Mouse (Mus musculus) heart, adult 18-20 months (tissue): ENCODE results near the gene Mamstr. TPM values are rescaled to one million over a fixed set of nuclear protein-coding genes. Genes with fewer than 3 reads are reported as not detected.
"Not testable (repeated sequence)": the region's sequence is repeated elsewhere in the genome, so short reads cannot be mapped to it uniquely, and the experiment has no call there.

ENCODE experiments used
- DNase-seq, 2 experiments: peaks; one replicate each; pipeline ENCODE4 v3.0.0; 2021 to 2022; ENCODE audit warnings: mixed read lengths in 1 of 2
- total RNA-seq, 2 experiments: library from RNA; stranded (reverse); gene quantifications; 2 replicates each; pipeline ENCODE4 v1.2.3; 2021

Mamstr gene
- total RNA-seq, 2 experiments from 2014 or later, result 2.4 to 2.6 TPM

DNA sequence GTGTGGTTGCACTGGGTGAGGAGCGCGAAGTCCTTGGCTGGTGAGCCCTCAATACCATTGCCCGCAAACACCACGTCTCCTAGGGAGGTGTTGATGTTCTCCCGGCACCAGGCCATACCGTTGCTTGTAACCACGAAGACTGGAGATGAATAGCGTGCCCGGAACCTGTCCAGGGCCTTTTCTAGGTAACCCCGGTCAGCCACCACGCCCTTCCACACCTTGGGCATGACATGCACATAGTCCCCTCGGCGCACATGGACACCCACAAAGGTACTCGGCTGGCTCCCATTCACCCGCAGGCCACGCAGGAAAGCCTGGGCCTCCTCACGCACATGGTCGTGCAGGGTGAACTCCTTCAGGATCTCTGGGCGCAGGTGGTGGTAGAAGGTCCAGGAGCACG is 10.7 kb downstream of the Mamstr start:
- not testable (repeated sequence) for DNase-seq

DNA sequence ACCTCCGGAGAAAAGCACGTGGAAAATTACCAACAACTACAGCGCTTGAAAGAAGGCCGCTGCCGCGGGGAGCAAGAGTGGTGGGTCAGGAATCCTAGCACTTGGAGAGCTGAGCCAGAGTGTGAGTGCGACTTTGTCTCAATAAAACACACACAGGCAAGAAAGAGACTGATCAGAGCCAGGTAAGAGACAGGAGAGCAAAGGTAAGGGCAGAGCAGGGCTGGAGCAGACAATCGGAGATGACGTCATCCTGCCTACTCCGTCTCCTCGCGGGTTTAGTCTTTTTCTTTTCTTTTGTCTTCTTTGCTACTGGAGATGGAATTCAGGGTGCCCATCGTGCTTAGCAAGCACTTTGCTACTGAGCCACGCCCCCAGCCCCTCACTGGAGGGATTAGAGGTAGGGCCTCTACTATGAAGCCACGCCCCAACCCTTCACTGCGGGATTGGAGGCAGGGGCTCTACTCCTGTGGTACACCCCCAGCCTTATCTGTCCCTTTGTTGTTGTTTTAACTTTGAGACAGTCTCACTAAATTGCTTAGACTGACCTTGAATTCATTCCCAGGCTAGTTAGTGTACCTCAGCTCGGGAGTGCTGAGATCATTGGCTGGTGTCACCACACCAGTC is 14.8 kb downstream of the Mamstr start:
- no peak for DNase-seq

DNA sequence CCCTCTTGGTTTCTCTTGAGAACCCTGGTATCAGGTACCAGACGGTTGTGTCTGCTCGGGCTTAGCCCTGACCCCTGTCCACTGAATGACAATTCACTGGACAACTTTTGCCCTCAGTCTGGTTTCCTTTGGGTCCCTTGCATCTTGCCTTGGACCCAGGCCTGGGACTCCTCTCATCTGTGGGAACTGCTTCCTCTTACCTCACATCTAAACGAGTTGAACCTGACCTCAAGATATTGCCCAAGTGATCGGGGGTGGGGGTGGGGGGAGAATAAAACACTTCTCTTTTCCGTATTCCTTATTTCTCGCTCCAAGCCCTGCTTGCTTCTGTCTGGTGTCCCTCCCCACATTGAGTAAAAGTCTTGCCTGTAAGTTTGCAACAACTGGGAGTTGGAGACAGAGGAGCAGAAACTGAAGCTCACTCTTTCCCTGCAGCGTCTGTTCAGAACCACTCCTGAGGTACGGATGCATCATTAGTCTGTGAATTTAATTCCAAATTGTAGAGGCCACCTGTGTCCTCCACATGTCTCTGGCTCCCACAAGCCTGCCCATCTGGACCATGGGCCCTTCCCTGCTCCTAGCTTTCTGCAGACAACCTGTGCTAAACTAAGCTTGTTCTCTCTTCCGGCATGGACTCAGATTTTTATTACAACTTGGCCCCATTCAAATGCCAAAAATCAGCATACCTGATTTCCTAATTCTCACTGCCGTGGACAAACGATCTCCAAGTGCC is 21.1 kb downstream of the Mamstr start:
- no peak for DNase-seq

DNA sequence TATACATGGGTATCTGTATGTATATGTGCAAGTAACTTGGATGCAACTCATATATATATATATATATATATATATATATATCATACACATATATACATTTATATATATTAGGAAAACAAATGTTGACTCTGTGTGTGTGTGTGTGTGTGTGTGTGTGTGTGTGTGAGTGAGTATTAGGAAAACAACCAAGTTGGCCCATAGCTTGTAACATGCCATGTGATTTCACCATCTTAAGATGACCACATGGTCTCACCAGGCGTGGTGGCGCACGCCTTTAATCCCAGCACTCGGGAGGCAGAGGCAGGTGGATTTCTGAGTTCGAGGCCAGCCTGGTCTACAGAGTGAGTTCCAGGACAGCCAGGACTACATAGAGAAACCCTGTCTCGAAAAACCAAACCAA is 21.9 kb downstream of the Mamstr start:
- not testable (repeated sequence) for DNase-seq

DNA sequence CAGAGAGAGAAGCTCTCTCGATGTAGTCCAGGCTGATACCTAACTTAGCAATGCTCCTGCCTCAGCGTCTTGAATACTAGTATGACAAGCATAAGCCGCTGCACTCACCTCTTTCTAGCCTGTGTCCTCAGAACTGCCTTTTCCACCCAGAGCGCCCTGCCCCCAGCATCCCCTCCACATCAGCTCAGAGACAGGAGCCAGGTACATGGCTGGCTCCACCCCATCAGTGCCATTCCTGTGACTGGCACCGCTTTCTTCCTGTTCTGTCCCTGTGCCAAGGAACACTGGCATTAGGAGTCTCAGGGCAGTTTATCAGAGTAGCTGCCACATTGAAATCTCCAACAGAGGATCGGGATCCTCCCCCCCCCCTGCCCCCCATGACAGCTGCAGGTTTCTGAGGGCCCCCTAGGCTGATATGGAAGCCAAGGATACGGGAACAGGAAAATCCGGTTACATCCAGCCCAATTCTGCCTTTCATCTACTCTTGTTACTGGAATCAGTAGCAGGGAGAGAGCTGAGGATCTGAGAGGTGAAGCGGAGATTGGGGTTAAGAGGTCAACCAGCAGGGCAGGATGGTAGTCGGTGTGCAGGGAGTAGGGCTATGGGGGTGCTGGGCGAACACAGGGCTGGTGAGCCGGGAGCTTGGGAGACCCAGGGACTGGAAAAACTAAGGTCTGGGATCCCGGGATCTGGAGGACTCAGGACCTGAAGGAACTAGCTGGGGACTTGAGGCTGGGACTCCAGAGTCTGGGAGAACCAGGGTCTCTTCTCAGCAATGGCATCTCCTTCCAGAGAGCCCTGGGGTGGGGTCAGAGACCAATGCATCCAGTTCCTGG is 25.7 kb downstream of the Mamstr start:
- DNase-seq, result no peak

DNA sequence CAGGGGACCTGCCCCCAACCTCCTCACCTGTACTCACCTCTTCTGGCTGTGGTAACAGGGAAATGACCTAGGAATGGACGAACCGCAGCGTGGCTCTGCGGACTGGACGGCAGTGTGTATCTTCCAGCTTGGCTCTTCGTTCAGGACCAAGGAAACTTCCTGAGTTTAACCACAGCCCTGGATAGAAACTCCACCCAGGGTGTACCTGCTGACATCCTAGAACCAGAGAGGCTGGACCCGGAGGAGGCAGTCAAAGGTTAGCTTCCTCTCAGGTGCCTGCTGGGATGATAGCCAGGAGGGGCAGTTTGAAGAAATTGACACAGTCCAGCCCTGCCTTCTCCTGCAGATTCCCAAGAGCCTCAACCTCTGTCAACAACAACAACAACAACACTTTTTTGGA is 26.4 kb downstream of the Mamstr start, which contains the start of gene Fut2:
TSS of gene Fut2 (minus strand) at position 234 of the 400 bp plus-strand sequence.
- no peak for DNase-seq

DNA sequence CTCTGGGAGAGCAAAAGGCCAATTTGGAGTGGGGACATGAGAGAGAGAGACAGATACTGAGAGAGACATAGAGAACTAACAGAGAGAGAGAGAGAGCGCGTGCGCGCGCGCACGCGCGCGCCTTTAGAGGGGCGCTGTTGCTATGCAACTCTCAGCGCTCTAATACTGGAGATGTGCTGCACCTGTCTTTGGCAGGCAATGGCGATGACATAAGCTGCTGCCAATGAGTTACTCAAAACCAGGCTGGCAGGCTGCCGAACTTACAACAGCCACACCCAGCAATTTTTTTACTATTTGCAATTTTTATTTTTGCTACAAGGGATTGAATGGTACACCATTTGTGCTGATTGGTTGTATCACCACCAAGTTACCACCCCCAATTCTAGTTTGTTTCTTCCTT is 28.0 kb downstream of the Mamstr start:
- no peak for DNase-seq

DNA sequence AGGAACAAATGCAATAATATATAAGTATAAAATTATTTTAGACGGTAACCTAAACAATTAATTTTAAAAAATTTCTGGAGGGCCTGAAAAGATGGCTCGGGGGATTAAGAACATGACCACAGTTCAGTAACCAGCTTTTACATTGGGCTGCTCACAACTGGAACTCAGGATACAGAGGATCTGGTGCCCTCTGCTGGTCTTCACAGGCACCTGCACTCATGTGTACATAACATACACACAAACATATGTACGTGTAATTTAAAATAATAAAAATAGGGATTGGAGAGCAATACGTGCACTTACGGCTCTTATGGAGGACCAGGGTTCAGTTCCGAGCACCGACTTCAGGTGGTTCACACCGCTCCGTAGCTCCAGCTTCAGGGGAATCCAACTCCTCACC is 29.1 kb downstream of the Mamstr start:
- DNase-seq, result no peak

DNA sequence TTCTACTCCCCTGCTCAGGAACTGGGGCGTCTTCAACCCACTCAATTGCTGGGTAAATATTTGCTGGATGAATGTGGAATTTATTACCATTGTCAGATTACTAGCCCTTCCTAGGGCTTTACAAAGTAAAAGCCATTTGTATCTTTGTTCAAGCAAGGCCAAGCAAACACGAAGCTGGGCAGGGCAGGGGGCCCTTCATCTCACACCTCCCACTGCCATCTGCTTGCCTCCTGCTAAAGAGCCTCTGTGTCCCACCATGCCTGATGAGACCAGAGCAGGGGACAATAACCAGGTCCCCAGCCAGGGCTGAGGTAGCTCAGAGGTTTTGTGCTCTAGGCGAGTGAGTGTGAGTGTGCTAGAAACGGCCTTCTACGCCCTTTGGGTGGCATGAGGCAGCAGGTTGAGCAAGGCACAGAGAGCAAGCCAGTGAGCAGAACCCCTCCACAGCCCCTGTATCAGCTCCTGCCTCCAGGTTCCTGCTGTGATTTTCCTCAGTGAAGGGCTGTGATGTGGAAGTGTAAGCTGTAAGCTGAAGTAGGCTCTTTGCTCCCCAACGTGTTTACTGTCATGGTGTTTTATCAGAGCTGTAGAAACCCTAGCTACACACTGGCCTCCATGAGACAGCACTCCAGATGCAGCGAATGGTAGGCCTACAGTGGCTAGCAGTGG is 38.0 kb downstream of the Mamstr start:
- no peak for DNase-seq

DNA sequence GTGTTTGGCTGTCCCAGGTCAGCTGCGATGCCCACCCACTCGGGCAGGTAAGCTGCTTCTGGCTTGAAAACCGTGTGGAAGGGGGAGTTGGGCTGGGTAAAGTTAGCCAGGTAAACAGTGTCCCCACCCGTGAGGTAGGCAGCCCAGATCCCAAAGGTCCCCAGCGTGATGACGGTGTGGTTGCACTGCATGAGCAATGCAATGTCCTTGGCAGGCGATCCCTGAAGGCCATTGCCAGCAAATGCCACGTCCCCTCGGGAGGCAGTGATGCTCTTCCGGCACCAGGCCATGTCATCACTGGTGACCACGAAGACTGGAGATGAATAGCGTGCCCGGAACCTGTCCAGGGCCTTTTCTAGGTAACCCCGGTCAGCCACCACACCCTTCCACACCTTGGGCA is 38.7 kb downstream of the Mamstr start:
- DNase-seq, result no peak

DNA sequence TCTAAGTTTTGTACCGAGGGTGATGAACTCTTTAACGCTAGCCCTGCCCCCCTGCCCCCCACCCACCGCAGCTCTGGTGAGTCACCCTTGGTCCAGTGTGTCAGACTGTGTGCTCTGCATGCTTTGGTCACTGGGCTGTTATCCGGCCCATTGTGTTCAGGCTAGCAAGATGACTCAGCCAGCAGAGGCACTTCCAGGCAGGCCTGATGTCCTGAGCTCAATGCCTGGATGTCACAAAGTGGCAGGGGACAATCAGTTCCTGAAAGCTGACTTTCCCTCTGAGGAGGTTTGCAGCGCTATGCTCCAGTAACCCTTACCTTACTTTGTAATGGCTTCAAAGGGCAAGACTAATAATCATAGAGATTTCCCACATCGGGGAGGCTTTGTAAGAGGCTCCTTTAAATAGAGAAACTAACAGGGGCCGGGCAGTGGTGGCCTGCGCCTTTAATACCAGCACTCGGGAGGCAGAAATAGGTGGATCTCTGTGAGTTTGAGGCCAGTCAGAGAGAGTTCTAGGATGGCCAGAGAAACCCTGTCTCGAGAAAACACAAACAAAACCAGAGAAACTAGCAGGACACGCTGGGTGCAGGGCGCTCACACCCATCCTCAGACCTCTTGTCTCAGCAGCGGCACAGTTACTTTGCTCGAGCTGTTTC is 40.3 kb downstream of the Mamstr start:
- peak; percentile 71 to 86 for DNase-seq

DNA sequence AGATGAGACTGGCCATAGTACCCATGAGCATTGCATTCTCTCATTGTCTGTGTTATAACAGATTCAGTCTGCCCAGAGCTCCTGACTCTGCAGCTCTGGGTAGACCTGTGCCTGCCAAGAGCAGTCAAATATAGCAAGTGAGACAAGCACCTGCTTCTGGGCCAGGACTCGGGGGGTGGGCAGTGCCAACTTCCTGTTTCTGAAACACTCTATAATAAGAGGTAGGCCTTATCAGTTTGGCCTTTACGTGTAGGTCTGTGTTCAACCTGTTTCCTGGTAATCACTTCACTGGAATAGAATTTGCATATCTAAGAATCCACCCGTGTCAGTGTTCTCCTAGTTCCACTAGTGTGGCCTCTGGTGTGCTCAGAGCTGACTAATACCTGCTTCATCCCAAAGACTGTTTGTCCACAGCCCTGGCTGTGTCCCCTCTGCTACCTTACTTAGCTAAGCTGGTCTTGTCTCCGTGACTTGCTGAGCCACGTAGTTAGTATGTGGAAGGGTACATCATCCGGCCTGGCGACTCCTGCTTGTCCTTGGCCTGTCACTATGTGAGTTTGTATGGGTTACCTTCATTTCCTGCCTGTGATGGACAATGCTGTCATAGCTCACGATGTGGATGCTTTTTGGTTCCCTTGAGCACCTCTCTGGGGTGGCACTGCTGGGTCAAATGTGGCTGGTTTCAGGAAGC is 41.4 kb downstream of the Mamstr start:
- peak; percentile 74 to 84 for DNase-seq

DNA sequence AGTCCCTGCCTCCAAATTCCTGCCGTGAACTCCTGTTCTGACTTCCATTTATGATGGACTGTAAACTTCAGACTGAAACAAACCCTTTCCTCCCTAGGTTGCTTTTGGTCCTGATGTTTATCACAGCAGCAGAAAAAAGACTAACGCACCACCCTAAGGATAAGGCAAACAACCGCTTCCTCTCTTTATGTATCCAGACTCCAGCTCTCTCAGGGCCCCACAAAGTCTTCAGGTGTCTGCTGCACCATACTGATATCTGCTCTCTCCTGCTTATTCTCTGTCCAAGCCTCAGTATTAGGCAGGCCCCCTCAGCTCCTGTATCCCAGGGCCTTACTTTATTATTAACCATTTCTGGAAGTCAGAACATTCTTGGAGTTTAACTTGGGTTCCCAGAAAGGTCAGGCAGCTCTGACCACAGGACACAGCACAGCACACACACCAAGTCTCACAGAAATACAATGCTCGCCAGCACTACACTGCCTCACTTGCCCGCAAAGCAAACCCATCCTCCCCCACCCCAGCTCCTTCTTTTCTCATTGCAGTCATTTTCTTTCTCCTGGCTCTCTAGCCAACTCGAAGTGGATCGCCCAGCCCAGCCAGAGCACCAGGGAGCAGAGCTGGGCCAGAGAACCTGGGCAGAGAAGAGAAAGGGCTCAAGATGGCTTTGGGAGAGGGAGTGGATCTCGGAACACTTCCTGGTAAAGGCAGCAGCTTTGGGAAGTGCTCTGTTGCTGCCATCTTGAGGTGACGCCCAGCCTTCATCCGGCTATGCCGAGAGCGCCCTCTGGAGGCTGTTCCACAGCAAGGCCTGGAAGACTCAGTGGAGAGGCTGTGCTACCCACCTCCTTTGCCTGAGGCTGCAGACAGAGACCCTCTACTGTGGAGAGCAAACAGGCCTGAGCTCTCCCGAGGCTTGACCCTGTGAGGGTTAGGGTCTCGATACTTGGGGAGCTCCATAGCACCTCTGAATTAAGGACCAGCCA is 42.7 kb downstream of the Mamstr start:
- peak; percentile 88 to 90 for DNase-seq

DNA sequence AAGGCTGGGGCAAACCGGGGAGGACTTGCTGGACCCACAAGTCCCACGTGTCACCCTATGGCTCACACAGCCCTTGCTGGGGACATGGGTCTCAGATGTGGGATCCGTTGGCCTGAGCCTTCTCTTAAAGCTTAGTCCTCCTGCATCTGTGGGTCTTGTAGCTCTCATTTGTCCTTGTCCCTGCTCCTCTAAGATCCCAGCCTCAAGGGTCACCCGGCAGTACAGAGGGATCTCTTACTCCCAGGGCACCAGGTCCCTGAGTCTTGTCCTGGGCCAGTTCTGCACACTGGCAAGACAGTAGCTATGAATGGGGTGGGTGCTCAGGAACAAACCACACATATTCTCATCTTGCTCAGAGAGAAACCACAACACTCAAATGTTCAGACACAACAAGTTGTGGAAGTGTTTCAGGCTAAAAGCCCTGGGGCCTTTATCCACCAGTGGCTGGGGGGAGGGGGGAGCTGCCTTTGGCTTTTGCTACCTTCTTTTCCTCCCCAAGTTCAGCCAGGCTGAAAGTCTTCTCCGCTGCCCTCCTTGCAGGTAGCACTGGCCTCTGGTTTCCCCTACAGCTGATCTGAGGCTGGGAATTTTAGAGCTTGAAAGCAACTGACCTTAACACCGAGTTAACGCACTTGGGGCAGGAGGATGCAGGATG is 43.7 kb downstream of the Mamstr start, which contains the start of gene Ntn5:
TSS of gene Ntn5 (plus strand) at position 627 of the 655 bp plus-strand sequence.
- DNase-seq, result no peak

DNA sequence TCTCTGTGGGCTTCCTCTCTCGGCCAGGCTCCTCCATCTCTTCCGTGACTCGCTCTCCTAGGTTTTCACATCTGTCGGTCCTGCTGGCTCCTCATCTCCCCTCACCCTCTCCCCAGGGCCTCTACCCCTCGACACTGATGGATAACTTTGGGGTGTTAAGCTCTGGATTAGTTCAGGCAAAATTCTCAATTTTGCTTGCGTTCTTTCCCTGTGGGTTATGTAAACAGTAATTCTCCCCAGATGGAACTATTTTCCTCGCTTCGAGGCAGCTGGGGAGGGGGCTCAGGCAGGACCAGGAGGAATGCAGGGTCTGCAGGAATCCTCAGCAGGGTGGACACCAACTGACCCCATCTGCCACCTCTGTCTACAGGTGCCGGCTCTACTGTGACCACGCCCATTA is 46.0 kb downstream of the Mamstr start:
- DNase-seq, result no peak

DNA sequence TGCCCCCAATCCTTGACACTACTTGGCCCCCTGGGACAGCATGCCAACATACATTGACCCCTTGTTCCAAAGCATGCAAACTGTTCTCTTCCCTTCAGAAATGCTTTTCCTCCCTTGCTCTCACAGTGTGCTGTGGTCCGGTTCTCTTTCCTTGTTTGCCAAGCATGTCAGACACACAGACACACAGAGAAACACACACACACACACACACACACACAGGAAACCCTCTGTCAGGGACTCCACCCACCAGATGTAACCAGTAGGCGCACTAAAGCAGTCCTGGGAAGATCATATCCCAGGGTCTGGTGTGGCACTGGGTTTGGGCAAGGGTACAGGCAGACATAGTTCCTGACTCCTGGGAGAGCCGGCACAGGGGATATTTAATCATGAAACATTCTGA is 47.1 kb downstream of the Mamstr start:
- no peak for DNase-seq

DNA sequence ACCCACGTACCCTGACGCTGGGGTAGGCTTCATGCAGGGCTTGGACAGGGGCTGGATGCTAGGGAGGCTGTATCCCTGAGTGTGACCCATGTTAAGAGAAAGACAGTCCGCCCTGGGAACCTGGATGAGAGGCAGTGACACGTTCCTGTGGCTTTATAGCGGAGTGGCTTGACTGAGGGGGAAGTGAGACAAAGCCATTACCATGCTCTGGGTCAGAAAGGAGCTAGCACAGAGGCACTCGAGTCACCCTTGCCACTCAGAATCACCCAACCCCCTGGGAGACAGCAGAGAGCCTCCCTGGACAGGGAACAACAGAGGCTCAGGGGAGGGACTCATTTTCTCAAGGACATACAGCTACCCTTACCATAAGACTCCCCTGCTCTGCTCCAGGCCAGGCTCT is 49.3 kb downstream of the Mamstr start:
- DNase-seq, result no peak

DNA sequence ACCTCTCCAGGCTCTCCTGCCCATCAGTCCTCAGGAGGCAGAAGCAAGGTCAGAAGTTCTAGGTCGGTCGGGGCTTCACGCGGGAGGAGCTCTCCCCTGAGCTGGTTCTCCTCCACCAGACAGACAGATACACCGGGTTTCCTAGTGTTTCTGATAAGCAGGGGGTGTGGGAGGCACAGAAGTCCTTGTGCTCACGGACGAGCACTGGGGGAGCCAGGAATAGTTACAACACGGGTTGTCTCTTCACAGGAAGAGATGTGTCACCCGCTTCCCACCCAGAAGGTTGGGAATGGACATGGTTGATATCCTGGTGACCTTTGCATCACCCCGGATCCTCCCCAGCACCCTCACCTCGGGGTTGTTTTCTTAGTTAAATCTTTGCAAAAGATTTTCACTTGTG is 50.0 kb downstream of the Mamstr start:
- no peak for DNase-seq

DNA sequence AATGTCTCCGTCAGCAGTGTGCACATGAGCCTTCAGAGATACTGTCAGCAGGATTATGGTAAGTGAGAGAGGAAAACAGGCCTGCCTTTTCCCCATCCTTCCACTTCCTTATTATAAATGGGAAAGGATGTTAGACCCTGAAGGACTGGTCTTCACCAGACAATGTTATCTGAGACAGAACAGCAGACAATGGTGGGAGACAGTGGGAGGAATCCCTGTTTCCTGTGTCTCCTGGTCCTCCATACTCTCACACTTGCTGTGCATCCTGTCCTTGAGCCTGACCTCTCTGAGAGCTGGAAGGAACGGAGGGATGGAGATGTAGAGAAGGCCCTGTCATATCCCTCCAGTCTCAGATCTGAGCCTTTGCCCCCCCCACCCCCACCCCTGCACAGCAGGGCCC is 52.6 kb downstream of the Mamstr start:
- DNase-seq, result no peak
